Mouse (Mus musculus): ENCODE data around the gene St3gal5. TPM values are rescaled to one million over a fixed set of nuclear protein-coding genes. Genes with fewer than 3 reads are reported as not detected.
A peak's percentile ranks its signal among the peaks of the same experiment; 100 is the strongest.

The St3gal5 gene
- polyA plus RNA-seq, 1 experiment from 2014 or later: 62.1 TPM

DNA sequence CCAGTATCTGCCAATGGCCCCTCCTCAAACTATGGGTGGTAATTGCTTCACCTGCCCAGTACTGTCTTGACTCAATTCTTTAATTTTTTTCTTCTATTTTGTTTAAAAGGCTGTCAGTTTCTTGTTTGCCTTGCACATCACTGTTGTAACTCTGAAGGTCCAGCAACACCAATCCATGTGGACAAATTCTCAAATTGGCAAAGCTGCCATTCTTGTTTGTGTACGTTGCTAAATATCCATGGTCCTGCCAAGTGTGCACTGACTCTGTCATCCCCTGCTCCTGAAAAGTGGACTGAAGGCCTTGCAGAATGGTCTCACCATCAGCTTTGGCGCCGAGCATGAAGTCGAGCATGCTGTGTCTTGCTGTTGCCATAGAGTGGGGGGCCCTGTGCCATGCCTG is 23.6 kb upstream of the St3gal5 start:
- no peak overlapping the region for H3K4me2 ChIP-seq
- no peaks in the 10 kb centered on the region for H3K36me3 ChIP-seq (replicated peaks)
- no peak overlapping the region for H3K9ac ChIP-seq
- H3K4me3 ChIP-seq: no peak overlapping the region
- no peaks in the 10 kb centered on the region for H3K9me3 ChIP-seq
- H3K4me1 ChIP-seq: no peaks in the 10 kb centered on the region
- no peak for ATAC-seq (replicated peaks)
- no peaks in the 10 kb centered on the region for H3K27me3 ChIP-seq (replicated peaks)
- no peak overlapping the region for H3K27ac ChIP-seq
- 89% methylated on average over 4 of the region's 4 CpGs for WGBS

DNA sequence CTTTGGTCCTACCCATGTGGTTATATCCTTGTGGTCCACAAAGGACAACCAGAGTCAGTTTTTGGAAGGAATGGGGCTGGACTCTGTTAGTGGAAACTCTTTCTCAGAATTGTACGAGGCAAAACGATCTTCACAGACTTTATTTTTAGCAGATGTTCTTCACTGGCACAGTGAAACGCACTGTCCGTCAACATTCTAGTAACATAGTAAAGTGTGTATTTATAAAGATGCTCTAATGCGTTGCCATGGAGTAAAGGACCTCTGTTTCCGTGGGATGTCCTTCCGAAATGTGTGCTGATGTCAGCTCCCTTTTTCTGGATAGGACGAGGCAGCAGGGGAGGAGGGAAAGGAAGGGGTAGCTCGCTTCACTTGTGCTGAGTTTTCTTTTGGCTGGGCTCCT is 20.9 kb upstream of the St3gal5 start:
- Histone ChIP-seq H3K9me3 (no peaks in the 10 kb centered on the region), H3K4me3 (no peak overlapping the region), H3K4me1 (no peaks in the 10 kb centered on the region), H3K27me3 (replicated peaks) (no peaks in the 10 kb centered on the region), H3K36me3 (replicated peaks) (no peaks in the 10 kb centered on the region), H3K27ac (no peak overlapping the region), H3K4me2 (no peak overlapping the region), H3K9ac (no peak overlapping the region)
- ATAC-seq (replicated peaks): no peak
- 80% methylated on average over 9 of the region's 9 CpGs for WGBS

GRCm38 (mm10) chr6:72078178-72078577 is 19.2 kb upstream of the St3gal5 start:
- WGBS: 85% methylated on average over 5 of the region's 5 CpGs
- Histone ChIP-seq H3K4me2 (no peak overlapping the region), H3K27ac (no peak overlapping the region), H3K36me3 (replicated peaks) (no peaks in the 10 kb centered on the region), H3K27me3 (replicated peaks) (no peaks in the 10 kb centered on the region), H3K9ac (no peak overlapping the region), H3K9me3 (no peaks in the 10 kb centered on the region), H3K4me3 (no peak overlapping the region), H3K4me1 (no peaks in the 10 kb centered on the region)
- ATAC-seq (replicated peaks): no peak

GRCm38 (mm10) chr6:72081318-72082024 is 15.9 kb upstream of the St3gal5 start:
- Histone ChIP-seq H3K4me1 (no peaks in the 10 kb centered on the region), H3K4me3 (no peak overlapping the region), H3K9me3 (no peaks in the 10 kb centered on the region), H3K27ac (no peak overlapping the region), H3K9ac (no peak overlapping the region), H3K4me2 (no peak overlapping the region), H3K36me3 (replicated peaks) (no peaks in the 10 kb centered on the region), H3K27me3 (replicated peaks) (no peaks in the 10 kb centered on the region)
- 87% methylated on average over 13 of the region's 13 CpGs for WGBS
- no peak for ATAC-seq (replicated peaks)

- Histone ChIP-seq H3K4me3 (no peak overlapping the region), H3K36me3 (replicated peaks) (no peaks in the 10 kb centered on the region), H3K4me2 (no peak overlapping the region), H3K9me3 (no peaks in the 10 kb centered on the region), H3K27ac (no peak overlapping the region), H3K4me1 (no peaks in the 10 kb centered on the region), H3K27me3 (replicated peaks) (no peaks in the 10 kb centered on the region), H3K9ac (no peak overlapping the region)
- ATAC-seq (replicated peaks): no peak
- WGBS: 89% methylated on average over 5 of the region's 5 CpGs
Observed at GRCm38 (mm10) chr6:72087402-72087801, 10.0 kb upstream of the St3gal5 start.

DNA sequence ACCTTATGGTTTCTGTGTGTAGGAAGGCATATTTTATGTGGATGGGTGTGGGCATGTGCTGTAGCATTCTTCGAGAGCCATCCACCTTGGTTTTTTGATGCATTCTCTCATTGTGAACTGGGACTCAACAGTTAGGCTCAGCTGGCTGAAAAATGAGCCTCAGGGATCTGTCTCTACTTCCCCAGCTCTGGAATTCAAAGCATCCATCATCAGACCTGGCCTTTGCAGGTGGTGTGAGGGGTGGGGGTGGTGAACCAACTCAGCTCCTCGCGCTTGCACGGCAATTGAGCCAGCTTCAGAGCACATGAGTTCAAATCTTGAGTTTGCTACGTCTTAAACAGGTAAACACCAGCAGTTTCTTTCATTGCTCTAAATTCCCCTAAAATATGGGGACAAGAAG is 7.5 kb upstream of the St3gal5 start:
- no peaks in the 10 kb centered on the region for H3K9me3 ChIP-seq
- no peaks in the 10 kb centered on the region for H3K27me3 ChIP-seq (replicated peaks)
- H3K4me2 ChIP-seq: no peak overlapping the region
- no peak overlapping the region for H3K9ac ChIP-seq
- ATAC-seq (replicated peaks): no peak
- H3K27ac ChIP-seq: no peak overlapping the region
- H3K4me1 ChIP-seq: no peaks in the 10 kb centered on the region
- H3K4me3 ChIP-seq: no peak overlapping the region
- H3K36me3 ChIP-seq (replicated peaks): no peaks in the 10 kb centered on the region
- 93% methylated on average over 5 of the region's 5 CpGs for whole genome bisulfite sequencing

GRCm38 (mm10) chr6:72091007-72091406 is 6.4 kb upstream of the St3gal5 start:
- H3K4me3 ChIP-seq: no peak overlapping the region
- no peaks in the 10 kb centered on the region for H3K36me3 ChIP-seq (replicated peaks)
- H3K9me3 ChIP-seq: no peaks in the 10 kb centered on the region
- H3K27me3 ChIP-seq (replicated peaks): no peaks in the 10 kb centered on the region
- H3K4me2 ChIP-seq: no peak overlapping the region
- WGBS: 55% methylated on average over 6 of the region's 6 CpGs
- no peak overlapping the region for H3K9ac ChIP-seq
- H3K4me1 ChIP-seq: no peaks in the 10 kb centered on the region
- ATAC-seq (replicated peaks): no peak
- H3K27ac ChIP-seq: no peak overlapping the region

GRCm38 (mm10) chr6:72093121-72093520 is 4.3 kb upstream of the St3gal5 start:
- H3K9ac ChIP-seq: no peak overlapping the region
- no peak for ATAC-seq (replicated peaks)
- H3K4me2 ChIP-seq: no peak overlapping the region
- peaks cover 2% of the 10 kb centered on the region; the same call in 1 of the 2 replicates for H3K4me1 ChIP-seq
- no peak overlapping the region for H3K4me3 ChIP-seq
- H3K27ac ChIP-seq: no peak overlapping the region
- WGBS: 93% methylated on average over 1 of the region's 1 CpGs
- no peaks in the 10 kb centered on the region for H3K27me3 ChIP-seq (replicated peaks)
- no peaks in the 10 kb centered on the region for H3K9me3 ChIP-seq
- H3K36me3 ChIP-seq (replicated peaks): no peaks in the 10 kb centered on the region

DNA sequence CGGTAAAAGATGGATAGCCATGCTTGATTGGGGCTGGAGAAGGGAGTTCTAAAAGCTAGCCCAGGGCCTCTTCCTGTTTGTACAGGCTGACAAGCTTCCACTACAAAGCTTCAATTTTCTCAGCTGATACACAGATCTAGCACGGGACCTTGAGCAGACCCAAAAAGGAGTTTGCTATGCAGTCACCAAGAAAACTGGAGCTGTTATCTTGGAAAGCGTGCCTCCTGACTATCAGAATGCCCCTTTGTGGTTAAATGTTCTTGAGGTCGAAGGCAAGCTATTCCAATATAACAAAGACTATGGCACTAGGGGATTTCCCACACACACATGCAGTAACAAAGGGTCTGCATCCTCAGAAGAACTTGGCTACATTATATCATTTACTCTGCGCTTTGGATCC is 1.2 kb upstream of the St3gal5 start:
- no peak overlapping the region for H3K27ac ChIP-seq
- WGBS: 82% methylated on average over 5 of the region's 5 CpGs
- no peak overlapping the region for H3K9ac ChIP-seq
- no peak for ATAC-seq (replicated peaks)
- no peak overlapping the region for H3K4me3 ChIP-seq
- no peak overlapping the region for H3K4me2 ChIP-seq
- no peaks in the 10 kb centered on the region for H3K27me3 ChIP-seq (replicated peaks)
- H3K4me1 ChIP-seq: peaks cover 20% of the 10 kb centered on the region
- H3K9me3 ChIP-seq: no peaks in the 10 kb centered on the region
- no peaks in the 10 kb centered on the region for H3K36me3 ChIP-seq (replicated peaks)

DNA sequence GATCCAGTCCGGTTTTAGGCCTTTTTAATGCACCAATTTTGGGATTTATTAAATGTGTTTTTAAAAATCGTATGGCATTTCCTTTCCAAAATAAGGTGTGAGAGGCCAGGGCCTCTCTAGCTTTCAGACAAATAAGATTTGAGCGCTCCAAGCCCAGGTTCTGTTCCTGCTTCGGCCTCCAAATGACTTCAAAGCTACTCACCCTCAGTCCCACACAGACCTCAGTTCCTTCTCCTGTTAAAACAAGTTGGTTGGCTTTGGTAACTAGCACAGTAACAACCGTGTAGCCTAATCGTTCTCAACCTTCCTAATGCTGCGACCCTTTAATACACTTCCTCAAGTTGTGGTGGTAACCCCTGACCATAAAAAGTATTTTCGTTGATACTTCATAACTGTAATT is 723 bp upstream of the St3gal5 start:
- Histone ChIP-seq H3K27ac (no peak overlapping the region), H3K9ac (no peak overlapping the region), H3K36me3 (replicated peaks) (no peaks in the 10 kb centered on the region), H3K4me3 (peak overlapping the region; percentile 90), H3K4me1 (peaks cover 24% of the 10 kb centered on the region), H3K9me3 (no peaks in the 10 kb centered on the region), H3K27me3 (replicated peaks) (no peaks in the 10 kb centered on the region), H3K4me2 (peak overlapping the region; percentile 81)
- ATAC-seq (replicated peaks): peak; percentile 4; the same call in 1 of the 2 replicates
- WGBS: 55% methylated on average over 8 of the region's 8 CpGs

GRCm38 (mm10) chr6:72098021-72098655 is 746 bp downstream of the St3gal5 start:
- Histone ChIP-seq H3K4me3 (peak overlapping the region; percentile 90), H3K9ac (peak overlapping the region; percentile 94), H3K4me1 (peaks cover 26% of the 10 kb centered on the region), H3K9me3 (no peaks in the 10 kb centered on the region), H3K27ac (peak overlapping the region; percentile 87), H3K36me3 (replicated peaks) (no peaks in the 10 kb centered on the region), H3K4me2 (peak overlapping the region; percentile 81), H3K27me3 (replicated peaks) (no peaks in the 10 kb centered on the region)
- 4% methylated on average over 15 of the region's 15 CpGs for WGBS
- peak; percentile 68 for ATAC-seq (replicated peaks)

- 11% methylated on average over 2 of the region's 2 CpGs for WGBS
- Histone ChIP-seq H3K27ac (peak overlapping the region; percentile 87; the same call in 1 of the 2 replicates), H3K4me1 (peaks cover 26% of the 10 kb centered on the region), H3K9ac (peak overlapping the region; percentile 94; the same call in 1 of the 2 replicates), H3K27me3 (replicated peaks) (no peaks in the 10 kb centered on the region), H3K4me2 (peak overlapping the region; percentile 81), H3K4me3 (peak overlapping the region; percentile 90), H3K9me3 (no peaks in the 10 kb centered on the region), H3K36me3 (replicated peaks) (no peaks in the 10 kb centered on the region)
- no peak for ATAC-seq (replicated peaks)
Observed at GRCm38 (mm10) chr6:72098691-72099090, 1.3 kb downstream of the St3gal5 start.

GRCm38 (mm10) chr6:72099281-72099680 is 1.9 kb downstream of the St3gal5 start:
- peak overlapping the region; percentile 87; the same call in 1 of the 2 replicates for H3K27ac ChIP-seq
- H3K36me3 ChIP-seq (replicated peaks): no peaks in the 10 kb centered on the region
- no peaks in the 10 kb centered on the region for H3K9me3 ChIP-seq
- H3K9ac ChIP-seq: no peak overlapping the region
- peak overlapping the region; percentile 81 for H3K4me2 ChIP-seq
- peaks cover 26% of the 10 kb centered on the region for H3K4me1 ChIP-seq
- H3K4me3 ChIP-seq: peak overlapping the region; percentile 90
- H3K27me3 ChIP-seq (replicated peaks): no peaks in the 10 kb centered on the region
- 78% methylated on average over 3 of the region's 3 CpGs for WGBS
- no peak for ATAC-seq (replicated peaks)

Measured in midbrain, embryonic 15.5 days (tissue).